Mouse (Mus musculus) cerebellum, adult 11 months (tissue): ENCODE measurements around the gene Srsx.
"Not testable (repeated sequence)": the region's sequence is repeated elsewhere in the genome, so short reads cannot be mapped to it uniquely, and the experiment has no call there.

Experiments used
- DNase-seq: peaks from one replicate; pipeline ENCODE4 v3.0.0; 2022

Srsx gene

DNA sequence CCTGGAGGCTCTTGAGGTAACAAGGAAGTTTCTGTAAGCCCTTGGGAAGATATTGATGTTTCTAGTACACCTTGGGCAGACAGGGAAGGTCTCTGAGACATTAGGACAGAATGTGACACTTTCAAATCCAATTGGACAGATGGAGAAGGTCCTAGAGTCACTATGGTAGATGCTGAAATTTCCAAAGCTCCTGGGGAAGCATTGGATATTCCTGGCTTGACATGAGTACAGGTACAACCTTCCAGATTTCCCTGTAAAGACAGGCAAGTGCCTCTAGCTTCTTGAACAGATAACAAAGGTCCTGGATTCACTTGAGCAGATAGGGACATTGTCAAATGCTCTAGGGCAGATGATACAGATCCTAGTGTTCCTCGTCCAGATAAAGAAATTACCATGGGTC, at the start of gene Srsx:
Gene Srsx, minus strand, starts transcription at position 101 of the 400 bp plus-strand sequence.
- not testable (repeated sequence) for DNase-seq

GRCm38 (mm10) chrX:123246807-123247206, 24.5 kb upstream of the Srsx start, which contains the start of gene Gm17577:
Gm17577 (minus strand) TSS chrX:123246907.
- not testable (repeated sequence) for DNase-seq
